Mouse (Mus musculus) liver, embryonic 11.5 days (tissue): Measurements from ENCODE around the gene Gm11559. TPM values are rescaled to one million over a fixed set of nuclear protein-coding genes. Genes with fewer than 3 reads are reported as not detected.
"Not testable (repeated sequence)": the region's sequence is repeated elsewhere in the genome, so short reads cannot be mapped to it uniquely, and the experiment has no call there.

ENCODE experiments used
- ATAC-seq: fragments of 200-750 bp; cut with Nextera tagmentation; replicated peaks from 2 replicates; pipeline ENCODE4 v1.8.0; 2017; ENCODE audit warnings: moderate number of reproducible peaks, mild to moderate bottlenecking, moderate TSS enrichment, moderate library complexity; ENCODE audit not compliant: low FRiP score
- DNase-seq: peaks from one replicate; pipeline ENCODE4 v3.0.0-alpha.2; 2017; ENCODE audit warnings: low spot score
- H3K27ac ChIP-seq: fragments of 300-500 bp; sonication (generic); 2 replicates; pipeline ENCODE4 v1.5.1; 2014; ENCODE audit warnings: mild to moderate bottlenecking, low read depth, low read length, control low read depth
- H3K27me3 ChIP-seq: fragments of 300-500 bp; sonication (generic); replicated peaks from 2 replicates; pipeline ENCODE4 v1.6.1; 2014; ENCODE audit warnings: low read length, mixed read lengths; ENCODE audit not compliant: control insufficient read depth, insufficient read depth
- H3K36me3 ChIP-seq: fragments of 300-500 bp; sonication (generic); 2 replicates; pipeline ENCODE4 v1.6.1; 2014; ENCODE audit warnings: mild to moderate bottlenecking, low read length, moderate library complexity, mixed read lengths; ENCODE audit not compliant: control insufficient read depth, insufficient read depth
- H3K4me1 ChIP-seq: fragments of 300-500 bp; sonication (generic); replicated peaks from 2 replicates; pipeline ENCODE4 v1.6.1; 2014; ENCODE audit warnings: low read length, mixed read lengths; ENCODE audit not compliant: control insufficient read depth, insufficient read depth
- H3K4me2 ChIP-seq: fragments of 300-500 bp; sonication (generic); 2 replicates; pipeline ENCODE4 v1.6.1; 2014; ENCODE audit warnings: mild to moderate bottlenecking, control low read depth, moderate library complexity
- H3K4me3 ChIP-seq: fragments of 300-500 bp; sonication (generic); 2 replicates; pipeline ENCODE4 v1.5.1; 2014; ENCODE audit warnings: low read depth, low read length, control low read depth
- H3K9ac ChIP-seq: fragments of 300-500 bp; sonication (generic); 2 replicates; pipeline ENCODE4 v1.6.1; 2014; ENCODE audit warnings: low read depth, low read length, control low read depth
- H3K9me3 ChIP-seq: fragments of 300-500 bp; sonication (generic); 2 replicates; pipeline ENCODE4 v1.6.1; 2016; ENCODE audit warnings: low read length, inconsistent platforms, mixed read lengths; ENCODE audit not compliant: control insufficient read depth
- WGBS: fragments of 180-500 bp; shearing (Covaris S2); extraction: QIAGEN DNeasy Blood & Tissue Kit; methylation state at CpG from one replicate; pipeline ENCODE4 v1.1.7; 2014; 5-methylcytosine and 5-hydroxymethylcytosine counted together
- polyA plus RNA-seq: library from polyadenylated mRNA; unstranded; fragments of >200 nt; fragmentation: Nextera tagmentation; extraction: Ambion mirVana; gene quantifications from 2 replicates; pipeline ENCODE4 v1.2.1, GENCODE M21; 2014

Gm11559 gene
- polyA plus RNA-seq, 1 experiment from 2014 or later: not detected

- H3K27me3 ChIP-seq, DNase-seq, H3K36me3 ChIP-seq, H3K9me3 ChIP-seq, H3K4me2 ChIP-seq, H3K4me3 ChIP-seq, ATAC-seq, H3K9ac ChIP-seq, H3K4me1 ChIP-seq, H3K27ac ChIP-seq: not testable (repeated sequence)
- 63% methylated on average over 1 of the region's 1 CpGs for WGBS
Observed at GRCm38 (mm10) chr11:99873089-99873488, 8.8 kb downstream of the Gm11559 start, which contains the start of gene Krtap9-1. Krtap9-1 (plus strand) TSS chr11:99873389.

- not testable (repeated sequence) for H3K36me3 ChIP-seq, ATAC-seq
- WGBS: 48% methylated on average over 1 of the region's 1 CpGs
Observed at GRCm38 (mm10) chr11:99878887-99879286, 14.6 kb downstream of the Gm11559 start, which contains the start of gene Gm11567. Gm11567 (plus strand) TSS chr11:99879187.

GRCm38 (mm10) chr11:99907620-99908019 is 43.3 kb downstream of the Gm11559 start, which contains the start of gene Krtap31-1:
Krtap31-1 (plus strand) TSS chr11:99907920.
- Histone ChIP-seq H3K36me3 (no peaks in the 10 kb centered on the region), H3K27me3 (no peaks in the 10 kb centered on the region), H3K4me2 (no peak within 1 kb of the TSS), H3K4me3 (no peak within 1 kb of the TSS), H3K27ac (no peak within 1 kb of the TSS), H3K9me3 (no peaks in the 10 kb centered on the region), H3K4me1 (no peaks in the 10 kb centered on the region), H3K9ac (no peak within 1 kb of the TSS)
- ATAC-seq: no peak
- no peak for DNase-seq
- WGBS: 75% methylated on average over 2 of the region's 2 CpGs

More at GRCm38 (mm10) chr11:99878887-99879286, 14.6 kb downstream of the Gm11559 start, which contains the start of gene Gm11567:
- not testable (repeated sequence) for H3K4me1 ChIP-seq, DNase-seq, H3K27ac ChIP-seq, H3K4me3 ChIP-seq, H3K9me3 ChIP-seq, H3K4me2 ChIP-seq, H3K27me3 ChIP-seq, H3K9ac ChIP-seq

DNA sequence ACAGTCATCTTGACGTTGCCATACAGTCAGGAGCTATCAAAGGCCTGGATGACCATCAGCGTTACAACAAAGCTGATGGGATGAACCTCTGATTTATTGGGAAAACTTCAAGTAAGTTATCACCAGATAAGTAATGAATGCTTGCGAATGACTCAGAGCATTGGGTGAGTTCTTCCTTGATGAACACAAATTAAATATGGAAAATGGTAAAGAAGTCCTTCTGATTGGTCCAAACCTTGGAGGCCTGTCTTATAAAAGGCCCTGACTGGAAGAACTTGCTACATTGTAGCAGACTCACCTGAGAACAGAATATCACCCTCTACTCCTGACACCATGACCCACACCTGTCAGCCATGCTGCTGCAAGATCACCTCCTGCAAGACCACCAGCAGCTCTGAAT is 50.2 kb downstream of the Gm11559 start, which contains the start of gene Gm11565:
Gene Gm11565 (plus strand): TSS at position 301 of the 400 bp plus-strand sequence.
- Histone ChIP-seq H3K4me2 (no peak within 1 kb of the TSS), H3K27me3 (no peaks in the 10 kb centered on the region), H3K36me3 (no peaks in the 10 kb centered on the region), H3K27ac (no peak within 1 kb of the TSS), H3K9ac (no peak within 1 kb of the TSS), H3K4me1 (no peaks in the 10 kb centered on the region), H3K4me3 (no peak within 1 kb of the TSS), H3K9me3 (no peaks in the 10 kb centered on the region)
- WGBS: 85% methylated on average over 3 of the region's 3 CpGs
- DNase-seq (no peak), ATAC-seq (no peak)

Other genes with a start within 250 kb of the Gm11559 start
- not detected in 2 replicates for gene Krtap2-4, start 249.6 kb upstream of the Gm11559 start, polyA plus RNA-seq
- not detected in 2 replicates for gene Gm11562, start 244.0 kb upstream of the Gm11559 start, polyA plus RNA-seq
- not detected in 2 replicates for gene Krtap4-1, start 236.2 kb upstream of the Gm11559 start, polyA plus RNA-seq
- gene Krtap4-2, start 229.4 kb upstream of the Gm11559 start, polyA plus RNA-seq: not detected in 2 replicates
- gene Krtap4-7, start 220.4 kb upstream of the Gm11559 start, polyA plus RNA-seq: not detected in 2 replicates
- gene Gm11555, start 214.2 kb upstream of the Gm11559 start, polyA plus RNA-seq: not detected in 2 replicates
- gene Gm11563, start 205.5 kb upstream of the Gm11559 start, polyA plus RNA-seq: not detected in 2 replicates
- not detected in 2 replicates for gene Krtap4-6, start 198.5 kb upstream of the Gm11559 start, polyA plus RNA-seq
- not detected in 2 replicates for gene Gm14190, start 173.7 kb upstream of the Gm11559 start, polyA plus RNA-seq
- gene Gm14180, start 130.2 kb upstream of the Gm11559 start, polyA plus RNA-seq: not detected in 2 replicates
- gene Gm11595, start 91.6 kb upstream of the Gm11559 start, polyA plus RNA-seq: not detected in 2 replicates
- gene Krtap4-8, start 83.8 kb upstream of the Gm11559 start, polyA plus RNA-seq: not detected in 2 replicates
- not detected in 2 replicates for gene Krtap4-9, start 79.3 kb upstream of the Gm11559 start, polyA plus RNA-seq
- gene Gm11596, start 71.0 kb upstream of the Gm11559 start, polyA plus RNA-seq: not detected in 2 replicates
- not detected in 2 replicates for gene Gm11569, start 65.5 kb upstream of the Gm11559 start, polyA plus RNA-seq
- not detected in 2 replicates for gene Gm11554, start 60.0 kb upstream of the Gm11559 start, polyA plus RNA-seq
- not detected in 2 replicates for gene Krtap4-13, start 54.6 kb upstream of the Gm11559 start, polyA plus RNA-seq
- not detected in 2 replicates for gene Gm11564, start 48.8 kb upstream of the Gm11559 start, polyA plus RNA-seq
- gene 2300003K06Rik, start 26.4 kb upstream of the Gm11559 start, polyA plus RNA-seq: not detected in 2 replicates
- not detected in 2 replicates for gene Krtap4-16, start 12.9 kb upstream of the Gm11559 start, polyA plus RNA-seq
- not detected in 2 replicates for gene Gm11568, start 6.6 kb upstream of the Gm11559 start, polyA plus RNA-seq
- not detected in 2 replicates for gene Krtap9-1, start 8.9 kb downstream of the Gm11559 start, polyA plus RNA-seq
- not detected in 2 replicates for gene Gm11567, start 14.7 kb downstream of the Gm11559 start, polyA plus RNA-seq
- gene Krtap31-1, start 43.4 kb downstream of the Gm11559 start, polyA plus RNA-seq: not detected in 2 replicates
- gene Gm11565, start 50.3 kb downstream of the Gm11559 start, polyA plus RNA-seq: not detected in 2 replicates
- gene Krtap31-2, start 71.8 kb downstream of the Gm11559 start, polyA plus RNA-seq: not detected in 2 replicates
- gene Krtap9-5, start 84.0 kb downstream of the Gm11559 start, polyA plus RNA-seq: not detected in 2 replicates
- not detected in 2 replicates for gene Krtap29-1, start 114.6 kb downstream of the Gm11559 start, polyA plus RNA-seq
- not detected in 2 replicates for gene Krtap16-1, start 122.1 kb downstream of the Gm11559 start, polyA plus RNA-seq
- gene Krtap17-1, start 129.5 kb downstream of the Gm11559 start, polyA plus RNA-seq: not detected in 2 replicates
- gene Krt33a, start 151.7 kb downstream of the Gm11559 start, polyA plus RNA-seq: not detected in 2 replicates
- gene Krt33b, start 165.4 kb downstream of the Gm11559 start, polyA plus RNA-seq: not detected in 2 replicates
- not detected in 2 replicates for gene Krt34, start 177.1 kb downstream of the Gm11559 start, polyA plus RNA-seq
- not detected in 2 replicates for gene Krt31, start 186.1 kb downstream of the Gm11559 start, polyA plus RNA-seq
- not detected in 2 replicates for gene Krt32, start 223.8 kb downstream of the Gm11559 start, polyA plus RNA-seq
- not detected in 2 replicates for gene Krt35, start 231.8 kb downstream of the Gm11559 start, polyA plus RNA-seq
- gene Krt36, start 241.2 kb downstream of the Gm11559 start, polyA plus RNA-seq: not detected in 2 replicates